Mouse (Mus musculus) cerebellum, adult (tissue): ENCODE results near the gene Nutm1.
A peak's percentile ranks its signal among the peaks of the same experiment; 100 is the strongest.
"Not testable (repeated sequence)": the region's sequence is repeated elsewhere in the genome, so short reads cannot be mapped to it uniquely, and the experiment has no call there.

Source experiments
- ATAC-seq: cut with Nextera tagmentation; 2 replicates; pipeline ENCODE4 v1.9.2; 2017; ENCODE audit warnings: mild to moderate bottlenecking, moderate library complexity, mixed read lengths; ENCODE audit not compliant: insufficient number of reproducible peaks, low FRiP score, low TSS enrichment

Gene Nutm1

DNA sequence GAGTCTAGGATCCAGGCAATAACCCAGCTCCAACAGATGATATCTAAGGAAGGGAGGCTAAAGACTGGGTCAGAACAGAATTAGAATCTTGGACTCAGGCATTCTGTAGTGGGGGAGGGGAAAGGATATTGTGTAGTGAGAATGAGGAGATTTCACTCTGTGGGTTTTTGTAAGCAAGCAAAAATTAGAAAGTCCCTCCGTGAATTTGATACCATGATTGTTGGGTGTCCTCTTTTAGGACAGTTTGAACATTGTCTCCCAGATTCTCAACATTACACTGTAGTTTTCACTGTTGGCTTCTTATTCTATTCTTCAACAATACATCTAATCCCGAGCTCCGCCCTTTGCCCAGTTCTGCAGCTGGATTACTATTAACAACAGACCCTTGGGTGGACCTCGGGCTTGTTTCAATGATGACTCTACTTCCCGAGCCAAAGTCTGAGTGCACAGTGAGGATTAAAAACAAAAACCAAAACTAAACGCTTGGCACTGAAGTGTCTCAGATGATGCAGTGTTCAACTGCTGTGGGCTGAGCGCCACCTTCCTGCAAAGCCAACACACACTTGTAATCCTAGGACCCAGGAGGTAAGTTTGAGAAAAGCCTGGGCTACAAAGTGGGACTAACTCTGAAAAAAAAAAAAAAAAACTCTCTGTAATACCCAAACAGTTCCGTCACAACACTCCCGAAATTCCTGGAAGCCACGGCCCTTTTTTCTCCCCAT is at the start of gene Nutm1:
Nutm1 (minus strand) TSS at position 51 of the 722 bp plus-strand sequence.
- ATAC-seq, result no peak

DNA sequence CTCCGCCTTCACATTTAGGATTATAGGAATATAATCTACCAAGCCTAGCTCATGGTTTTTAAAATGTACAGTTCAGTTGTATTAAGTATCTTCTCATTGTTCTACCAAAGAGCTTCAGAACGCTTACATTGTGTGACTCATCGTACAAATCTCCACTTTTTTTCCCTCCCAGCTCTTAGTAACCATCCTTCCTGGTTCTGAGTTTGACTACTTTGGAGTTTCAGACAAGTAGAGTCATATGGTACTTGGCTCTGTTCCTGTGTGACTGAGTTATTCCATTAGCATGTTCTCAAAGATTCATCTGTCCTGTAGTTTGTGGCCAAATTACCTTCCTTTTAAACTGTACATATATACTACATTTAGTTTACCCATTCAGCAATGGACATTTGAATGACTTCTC is 49.6 kb upstream of the Nutm1 start:
- ATAC-seq, result no peak

DNA sequence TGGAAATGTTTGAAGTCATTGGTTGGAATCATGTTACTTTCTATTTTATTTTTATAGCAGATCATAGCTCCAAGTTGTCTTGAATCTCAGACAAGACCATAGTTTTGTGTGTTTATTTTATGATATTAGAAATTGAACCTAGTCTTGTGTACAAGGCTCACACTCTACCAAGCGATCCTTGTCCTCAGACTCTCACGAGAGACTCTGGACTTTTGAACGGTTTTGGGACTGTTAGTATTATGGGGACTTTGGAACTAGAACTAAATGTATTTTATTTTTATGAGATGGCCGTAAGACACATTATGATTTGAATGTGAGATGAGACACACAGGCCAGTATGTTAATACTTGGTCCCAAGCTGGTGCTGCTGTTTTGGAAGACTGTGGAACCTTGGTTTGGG is 39.1 kb upstream of the Nutm1 start:
- no peak for ATAC-seq

DNA sequence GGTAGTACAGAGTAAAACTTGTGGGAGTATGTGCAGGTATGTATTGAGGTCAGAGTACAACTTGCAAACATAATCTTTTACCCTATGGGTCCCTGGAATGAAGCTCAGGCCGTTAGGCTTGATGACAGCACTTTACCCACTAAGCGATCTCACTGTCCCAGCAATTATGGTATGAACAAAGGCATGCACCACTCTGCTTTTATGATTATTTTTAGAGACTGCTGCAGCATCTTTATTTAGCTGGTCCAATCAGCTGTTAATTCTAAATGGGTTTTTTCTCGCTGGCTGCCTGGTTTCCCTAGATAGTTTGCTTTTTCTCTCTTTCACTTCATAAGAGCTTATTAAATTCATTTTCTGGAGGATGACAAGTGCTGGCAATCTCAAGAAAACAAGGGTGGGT is 37.1 kb upstream of the Nutm1 start:
- no peak for ATAC-seq

DNA sequence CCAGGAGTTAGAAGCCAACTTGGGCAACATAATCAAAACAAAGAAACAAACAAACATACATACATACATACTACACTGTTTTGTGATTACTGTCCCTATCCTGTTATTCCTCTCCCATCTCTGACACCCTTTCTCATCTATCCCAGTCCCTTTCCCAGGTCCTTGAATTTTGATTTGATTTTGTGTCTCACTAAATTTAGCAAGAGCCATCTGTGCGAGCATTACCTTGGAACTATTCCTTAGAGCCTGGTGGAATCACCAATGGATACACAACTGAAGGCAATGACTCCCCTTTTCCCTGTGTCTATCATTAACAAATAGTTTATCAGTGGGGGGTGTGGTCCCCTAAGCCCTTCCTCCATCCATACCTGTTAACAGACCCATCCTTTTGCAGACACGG is 33.7 kb upstream of the Nutm1 start:
- ATAC-seq, result peak; percentile 60; the same call in 1 of the 2 replicates

DNA sequence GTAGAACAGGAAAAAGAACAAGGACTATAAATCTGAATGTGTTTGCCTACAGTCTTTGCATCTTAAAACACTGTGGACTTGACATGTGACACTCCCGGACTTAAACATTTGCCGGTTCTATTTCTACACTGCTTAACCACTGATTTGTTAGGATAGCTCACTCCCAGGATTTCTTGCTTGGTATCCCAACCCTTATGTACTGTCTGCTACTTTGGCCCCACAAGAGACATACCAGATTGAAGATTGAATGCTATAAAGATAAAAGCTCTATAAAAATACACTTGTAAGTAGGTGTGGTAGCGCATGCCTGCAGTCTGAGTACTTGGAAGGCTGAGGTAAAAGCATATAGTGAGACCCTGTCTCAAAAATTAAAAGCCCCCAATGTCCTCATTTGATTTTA is 30.4 kb upstream of the Nutm1 start:
- ATAC-seq, result no peak

DNA sequence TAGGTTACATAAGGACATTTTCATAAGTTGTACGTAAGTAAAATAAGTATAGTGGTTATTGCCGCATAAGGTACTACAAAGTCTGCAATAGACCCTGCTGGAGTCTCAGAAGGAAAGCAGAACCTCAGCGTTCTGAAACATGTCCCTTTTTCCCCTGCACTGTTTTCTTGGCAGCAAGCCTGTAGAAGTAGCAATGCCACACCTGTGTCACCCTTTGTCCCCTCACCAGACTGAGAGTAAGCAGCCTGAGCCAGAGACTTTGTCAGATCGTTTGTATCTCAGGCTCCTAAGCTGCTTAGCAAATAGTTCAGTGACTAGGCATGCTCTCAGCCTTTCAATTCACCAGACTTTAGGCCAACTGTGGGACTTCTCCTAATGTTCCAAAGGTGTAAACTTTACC is 28.0 kb upstream of the Nutm1 start:
- no peak for ATAC-seq

DNA sequence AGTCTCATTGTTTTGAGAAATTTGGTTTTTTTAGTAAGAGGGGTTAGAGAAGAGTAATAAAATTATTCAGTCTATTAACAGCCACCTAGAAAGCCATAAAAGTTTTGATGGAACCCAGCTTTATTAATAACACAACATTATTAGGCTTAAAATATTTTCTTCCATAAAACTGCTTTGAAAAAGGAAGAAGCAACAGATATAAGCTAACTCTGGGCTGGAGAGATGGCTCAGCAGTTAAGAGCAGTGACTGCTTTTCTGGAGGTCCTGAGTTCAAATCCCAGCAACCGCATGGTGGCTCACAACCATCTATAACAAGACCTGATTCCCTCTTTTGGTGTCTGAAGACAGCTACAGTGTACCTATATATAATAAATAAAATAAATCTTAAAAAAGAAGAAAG is 27.0 kb upstream of the Nutm1 start:
- ATAC-seq, result not testable (repeated sequence)

DNA sequence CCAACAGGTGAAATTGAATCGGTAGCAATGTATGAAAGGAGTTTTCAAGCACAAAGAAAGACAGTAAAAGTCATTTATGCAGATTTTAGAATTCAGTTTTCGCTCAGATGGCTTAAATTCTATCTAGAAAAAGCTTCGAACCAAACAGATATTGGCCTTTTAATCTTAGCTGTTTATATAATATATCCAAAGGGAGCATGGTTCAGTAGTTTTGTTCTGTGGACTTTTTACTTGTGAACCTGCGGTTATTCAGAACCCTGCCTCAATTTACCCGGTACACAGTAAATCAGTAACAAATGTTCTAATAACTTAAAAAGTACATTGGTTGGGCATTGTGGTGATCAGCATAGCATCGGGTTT is 25.9 kb upstream of the Nutm1 start:
- ATAC-seq, result no peak

DNA sequence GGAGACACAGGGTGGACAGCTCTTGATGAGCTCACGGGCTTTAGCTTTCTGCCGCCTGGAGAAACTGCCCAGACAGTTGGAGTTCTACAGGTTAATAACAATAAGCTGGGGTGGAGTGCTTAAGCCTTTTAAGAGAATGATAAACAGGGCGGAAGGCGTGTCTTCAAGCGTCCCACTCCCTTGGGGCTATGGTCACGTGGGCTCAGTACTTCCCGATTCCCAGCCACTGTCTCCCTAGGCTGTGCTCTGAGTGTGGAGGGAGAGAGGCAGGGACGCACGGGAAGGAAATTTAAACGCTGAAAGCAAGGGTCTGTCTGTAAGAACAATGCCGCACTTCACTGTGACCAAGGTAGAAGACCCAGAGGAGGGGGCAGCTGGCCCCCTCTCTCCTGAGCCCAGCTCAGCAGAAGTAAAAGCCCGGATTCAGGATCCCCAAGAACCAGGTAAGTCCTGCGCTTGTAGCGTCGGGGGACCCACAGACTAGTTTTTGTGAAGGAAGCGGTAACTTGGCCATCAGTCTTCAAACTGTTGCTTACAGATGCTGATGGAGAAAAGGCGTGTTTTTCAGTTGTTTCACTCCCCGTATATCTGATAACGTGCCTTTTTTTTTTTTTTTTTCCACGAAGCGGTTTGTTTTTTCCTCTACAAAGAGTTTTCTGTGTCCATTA is 25.4 kb upstream of the Nutm1 start:
- ATAC-seq, result peak; percentile 70; the same call in 1 of the 2 replicates

DNA sequence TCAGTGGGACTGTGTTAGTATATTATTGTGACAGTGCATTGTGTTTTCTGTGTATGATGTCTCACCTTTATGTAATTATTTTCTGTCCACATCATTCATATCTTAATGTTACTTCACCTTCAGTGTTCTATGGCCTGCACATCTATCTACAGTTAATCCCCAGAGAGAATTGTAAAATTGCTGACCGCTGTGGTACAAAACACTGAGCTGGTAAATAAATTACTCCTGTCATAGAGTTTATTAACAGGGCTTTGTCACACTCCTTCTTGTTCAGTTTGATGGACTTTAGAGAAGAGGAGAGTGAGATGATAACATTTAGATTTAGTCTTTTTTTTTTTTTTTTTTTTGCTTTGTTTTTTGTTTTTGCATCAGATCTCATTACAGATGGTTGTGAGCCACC is 23.8 kb upstream of the Nutm1 start:
- ATAC-seq, result no peak

DNA sequence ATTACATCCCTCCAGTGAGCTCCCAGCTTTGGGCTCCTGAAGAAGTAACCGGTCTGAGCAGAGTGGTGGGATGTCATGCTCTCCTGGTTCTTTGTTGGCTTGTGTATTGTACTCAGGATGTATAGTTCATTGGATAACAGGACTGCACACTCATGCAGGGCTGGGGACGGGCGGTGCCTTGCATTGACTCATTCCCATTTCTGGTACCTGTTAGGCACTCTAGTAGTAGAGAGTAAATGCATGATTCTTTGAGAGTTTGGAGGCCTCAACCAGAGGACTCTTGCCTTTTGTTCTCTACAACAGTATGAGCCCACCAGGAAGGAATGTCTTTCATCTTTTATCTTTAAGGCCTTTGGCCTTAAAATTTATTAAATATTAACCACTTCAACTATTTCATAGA is 17.8 kb upstream of the Nutm1 start:
- ATAC-seq, result no peak

DNA sequence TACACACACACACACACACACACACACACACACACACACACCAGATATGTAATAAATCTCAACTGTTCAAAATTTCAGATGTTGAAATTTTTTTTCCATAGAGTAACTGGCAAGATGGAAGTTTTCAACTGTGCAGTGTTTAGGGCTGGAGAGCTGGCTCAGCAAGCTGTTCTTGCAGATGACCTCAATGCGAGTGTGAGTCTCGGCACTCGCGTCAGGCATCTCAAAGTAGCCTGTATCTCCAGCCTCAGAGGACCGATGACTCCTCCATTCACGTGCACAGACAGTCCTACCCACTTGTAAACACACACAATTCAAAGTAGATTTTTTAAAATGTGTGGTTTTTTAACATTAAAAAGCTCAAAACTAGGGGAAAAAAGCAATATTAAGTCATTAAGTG is 14.4 kb upstream of the Nutm1 start:
- ATAC-seq, result no peak

DNA sequence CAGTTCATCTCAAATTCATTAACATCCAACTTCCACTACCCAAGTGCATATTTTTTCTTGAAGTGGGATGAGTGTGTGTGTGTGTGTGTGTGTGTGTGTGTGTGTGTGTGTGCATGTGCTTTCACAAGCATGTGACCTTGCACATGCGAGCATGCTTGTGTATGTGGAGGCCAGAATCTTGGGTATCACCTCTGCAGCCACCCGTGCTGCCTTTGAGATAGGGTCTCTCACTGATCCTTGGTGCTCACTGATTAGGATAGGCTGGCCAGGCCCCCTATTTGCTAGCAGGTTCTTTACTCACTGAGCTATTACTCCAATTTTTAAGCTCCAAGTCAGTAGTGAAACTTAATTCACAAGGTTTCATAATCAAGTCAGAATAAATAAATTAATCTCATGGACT is 13.8 kb upstream of the Nutm1 start:
- no peak for ATAC-seq

DNA sequence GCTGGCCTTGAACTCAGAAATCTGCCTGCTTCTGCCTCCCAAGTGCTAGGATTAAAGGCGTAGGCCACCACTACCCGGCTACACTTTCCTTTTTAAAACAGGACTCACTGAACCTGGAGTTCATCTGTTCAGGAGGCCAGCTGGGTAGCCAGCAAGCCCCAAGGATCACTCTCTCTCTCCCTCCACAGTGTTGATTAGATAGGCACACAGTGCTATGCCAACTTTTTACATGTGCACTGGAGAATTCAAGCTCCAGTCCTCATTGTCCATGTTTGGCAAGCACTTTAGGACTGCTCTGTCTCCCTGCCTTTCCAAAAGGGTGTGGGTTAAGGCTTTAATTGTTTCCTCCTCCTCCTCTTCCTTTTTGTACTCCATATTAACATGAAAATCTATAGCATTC is 10.9 kb upstream of the Nutm1 start:
- ATAC-seq, result no peak

DNA sequence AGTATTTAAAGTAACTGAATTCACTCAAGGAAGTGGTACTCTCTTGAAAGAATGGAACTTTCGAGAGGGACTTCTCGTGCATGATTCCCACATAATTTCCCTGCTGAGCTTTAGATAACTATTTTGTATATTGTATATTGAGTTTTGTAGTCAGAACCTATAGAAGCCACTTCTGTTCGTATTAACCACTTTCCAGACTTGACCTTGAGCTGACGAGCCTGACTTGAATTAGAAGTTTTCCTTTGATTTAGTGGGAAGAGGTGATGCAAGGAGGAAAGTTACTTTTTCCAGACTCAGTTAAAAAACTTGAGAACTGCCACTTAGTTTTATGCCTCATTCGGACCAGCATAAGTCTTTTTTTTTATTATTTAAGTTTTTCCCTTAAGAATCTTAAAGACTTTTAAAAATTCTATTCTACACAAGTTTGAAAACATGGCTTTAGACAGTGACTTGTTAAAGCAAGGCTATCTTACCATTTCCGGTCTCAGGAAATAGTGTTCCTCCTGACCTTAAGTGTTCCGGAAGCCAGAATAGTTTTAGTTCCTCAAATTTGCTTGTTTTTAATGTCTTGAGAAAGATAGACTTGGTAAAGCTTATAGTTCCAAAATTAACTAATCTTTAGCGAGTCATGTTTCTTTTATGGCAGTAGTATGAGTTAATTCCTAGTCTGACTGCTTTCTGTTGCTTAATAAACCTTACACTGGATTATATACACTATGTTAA is 8.6 kb upstream of the Nutm1 start:
- no peak for ATAC-seq

DNA sequence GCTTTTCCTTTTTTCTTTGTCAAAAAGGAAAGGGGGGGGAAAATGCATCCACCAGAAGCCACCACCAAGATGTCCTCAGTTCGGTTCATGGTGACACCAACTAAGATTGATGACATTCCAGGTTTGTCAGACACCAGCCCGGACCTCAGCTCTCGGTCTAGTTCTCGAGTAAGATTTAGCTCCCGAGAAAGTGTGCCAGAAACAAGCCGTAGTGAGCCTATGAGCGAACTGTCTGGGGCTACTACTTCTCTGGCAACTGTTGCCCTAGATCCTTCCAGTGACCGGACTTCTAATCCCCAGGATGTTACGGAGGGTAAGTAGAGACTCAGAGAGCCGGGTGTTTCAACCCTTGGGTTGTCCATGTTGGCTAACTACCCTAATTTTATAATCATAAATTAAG is 7.7 kb upstream of the Nutm1 start:
- no peak for ATAC-seq

DNA sequence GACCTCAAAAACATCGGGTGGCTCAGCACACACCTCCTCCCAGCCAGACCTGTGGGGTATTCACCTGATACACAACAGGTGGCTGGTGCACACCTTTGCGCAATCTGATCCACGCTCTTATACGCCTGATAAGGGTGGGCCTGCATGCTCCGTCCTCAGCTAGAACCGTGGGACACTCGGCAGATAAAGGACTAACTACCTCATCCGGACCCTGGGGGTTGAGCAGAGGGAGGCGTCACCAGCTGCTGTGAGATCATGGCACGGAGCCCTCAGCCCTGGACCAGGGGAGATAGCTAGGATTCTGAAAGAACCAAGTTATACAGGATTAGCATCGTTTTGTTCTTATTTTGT is 7.1 kb upstream of the Nutm1 start, which contains the start of gene Gm21985:
Gm21985 (plus strand) TSS at position 73 of the 351 bp plus-strand sequence.
- peak; percentile 12 for ATAC-seq

DNA sequence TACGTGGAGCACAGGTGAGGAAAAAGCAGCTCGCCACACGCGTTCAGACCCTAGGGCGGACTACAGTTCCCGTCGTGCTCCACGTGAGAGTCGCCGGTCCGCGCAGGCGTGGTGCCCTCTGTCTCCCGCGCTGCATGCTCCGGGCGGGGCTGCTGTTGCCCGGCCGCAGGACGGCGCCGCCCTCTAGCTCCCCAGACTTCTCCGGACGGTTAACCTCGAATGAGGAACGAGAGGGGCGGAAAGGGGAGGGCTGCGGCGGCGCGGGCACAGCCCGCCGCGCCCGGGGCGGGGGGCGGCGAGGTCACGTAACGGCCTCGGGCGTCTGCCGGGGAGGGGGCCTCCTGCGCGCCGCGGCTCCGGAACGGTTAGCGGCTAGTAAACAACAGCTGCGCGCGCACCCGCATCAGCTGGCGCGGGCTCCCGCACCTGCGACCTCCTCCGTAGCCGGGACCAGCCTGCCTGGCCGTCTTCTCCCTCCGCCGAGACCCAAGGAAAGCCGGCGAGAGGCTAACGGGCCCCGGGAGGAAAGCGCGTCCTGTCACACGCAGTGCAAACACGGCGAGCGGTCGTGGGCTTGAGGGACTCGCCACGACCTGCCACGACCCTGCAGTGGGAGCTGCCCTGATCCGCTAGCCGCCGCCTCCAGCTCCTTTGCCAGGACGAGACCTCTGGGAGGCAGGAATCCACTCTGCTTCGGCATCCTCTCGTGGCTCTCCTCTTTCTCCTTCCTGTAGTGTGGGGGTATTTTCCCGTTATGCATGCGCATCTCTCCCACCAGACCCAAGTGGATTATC is 6.6 kb upstream of the Nutm1 start, which contains the start of gene Slc12a6:
Slc12a6 (plus strand) TSS at position 378 of the 794 bp plus-strand sequence.
- peak; percentile 79 for ATAC-seq

DNA sequence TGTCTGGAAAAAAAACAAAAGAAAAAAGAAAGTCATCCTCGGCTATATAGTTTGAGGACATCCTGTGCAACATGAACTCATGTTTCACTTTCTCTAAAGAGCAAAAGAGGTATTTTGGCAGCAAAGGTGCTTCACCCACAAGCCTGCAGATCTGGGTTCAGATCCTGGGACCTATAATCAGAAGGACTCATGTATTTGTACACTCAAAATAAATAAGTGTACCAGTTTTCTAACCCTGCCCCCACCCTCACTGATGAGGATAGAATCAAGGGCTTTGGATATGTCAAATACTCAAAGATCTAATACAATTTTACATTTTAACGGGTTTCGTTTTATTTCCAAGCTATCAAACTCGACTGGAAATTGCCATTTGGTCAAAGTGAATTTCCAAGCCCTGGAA is 5.3 kb upstream of the Nutm1 start:
- ATAC-seq, result no peak
